In the genomic region with DNA sequence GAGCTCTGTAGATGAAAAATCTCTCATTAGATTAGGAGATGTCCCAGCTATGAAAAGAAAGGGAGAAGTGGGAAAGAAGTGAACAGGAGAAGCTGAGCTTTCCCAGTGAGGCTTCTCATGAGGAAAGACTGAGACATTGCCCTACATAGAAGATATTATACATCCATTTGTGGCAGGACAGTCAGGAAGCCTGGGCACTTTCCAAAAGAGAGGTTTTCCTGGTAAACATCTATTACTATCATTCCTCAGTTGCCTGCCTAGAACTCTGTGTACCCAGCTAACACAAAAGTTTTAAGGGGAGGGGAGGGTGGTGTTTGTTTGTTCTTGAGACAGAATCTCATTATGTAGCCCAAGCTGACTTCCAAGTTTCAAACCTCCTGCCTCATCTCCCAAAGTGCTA, we compare ENCODE assay signal across 25 mouse cellular contexts. TPM values are rescaled to one million over a fixed set of nuclear protein-coding genes. Genes with fewer than 3 reads are reported as not detected.
DNase-seq lines count a peak whose midpoint lies in the region; ATAC-seq and TF ChIP-seq lines count a peak whose summit lies in the region.
"Had no signal": no experiment of that assay in that cellular context is flagged by ENCODE, and none has a peak within 500 bp of the region (broad histone marks: within the 10 kb centered on the region; RNA-seq: fewer than 3 reads in every experiment).

No protein-coding gene starts in this region.

- H3K9me3 ChIP-seq in forebrain, embryonic 13.5 days (replicated peaks): no peaks in the 10 kb centered on the region
- no peaks in the 10 kb centered on the region for H3K9me3 ChIP-seq in forebrain, embryonic 12.5 days
- no peaks in the 10 kb centered on the region for H3K9me3 ChIP-seq in forebrain, embryonic 16.5 days (ENCODE audit: control insufficient read depth, low read length)
- H3K9me3 ChIP-seq in forebrain, embryonic 11.5 days (ENCODE audit: control insufficient read depth, low read length): no peaks in the 10 kb centered on the region
- H3K9me3 ChIP-seq: heart, embryonic 10.5 days; hindbrain, embryonic 12.5 days; hindbrain, embryonic 15.5 days had no signal

- no peaks in the 10 kb centered on the region for H3K27me3 ChIP-seq in forebrain, embryonic 13.5 days
- no peaks in the 10 kb centered on the region for H3K27me3 ChIP-seq in forebrain, embryonic 12.5 days
- H3K27me3 ChIP-seq in forebrain, embryonic 16.5 days (replicated peaks; ENCODE audit: control insufficient read depth, insufficient read depth, low read length): no peaks in the 10 kb centered on the region
- no peaks in the 10 kb centered on the region for H3K27me3 ChIP-seq in forebrain, embryonic 11.5 days (ENCODE audit: control insufficient read depth, insufficient read depth, low read length)
- H3K27me3 ChIP-seq: hindbrain, embryonic 12.5 days; hindbrain, embryonic 15.5 days had no signal

- peaks cover 62% of the 10 kb centered on the region for H3K36me3 ChIP-seq in forebrain, embryonic 13.5 days (ENCODE audit: poor library complexity, severe bottlenecking)
- peaks cover 63% of the 10 kb centered on the region for H3K36me3 ChIP-seq in forebrain, embryonic 12.5 days (replicated peaks)
- H3K36me3 ChIP-seq in forebrain, embryonic 16.5 days (ENCODE audit: control insufficient read depth, insufficient read depth): peaks cover 7% of the 10 kb centered on the region; the same call in 1 of the 2 replicates
- H3K36me3 ChIP-seq in forebrain, embryonic 11.5 days (ENCODE audit: control insufficient read depth, insufficient read depth, low read length): no peaks in the 10 kb centered on the region; the same call in 1 of the 2 replicates

- no peak overlapping the region for H3K4me3 ChIP-seq in forebrain, embryonic 13.5 days
- no peak overlapping the region for H3K4me3 ChIP-seq in forebrain, embryonic 12.5 days (replicated peaks)
- H3K4me3 ChIP-seq in forebrain, embryonic 16.5 days (replicated peaks; ENCODE audit: low read length): no peak overlapping the region
- H3K4me3 ChIP-seq in forebrain, embryonic 11.5 days (ENCODE audit: low read depth, low read length): no peak overlapping the region
- H3K4me3 ChIP-seq in layer of hippocampus, adult 2 months: no peak overlapping the region
- H3K4me3 ChIP-seq: heart, adult 2 months; heart, embryonic 10.5 days; hindbrain, embryonic 12.5 days; hindbrain, embryonic 15.5 days had no signal

- 0 out of 2 replicates have a peak overlapping the region, but pooled peaks have one; percentile 1 for H3K27ac ChIP-seq in forebrain, embryonic 13.5 days
- no peak overlapping the region for H3K27ac ChIP-seq in forebrain, embryonic 12.5 days
- peak overlapping the region; percentile 14; the same call in 1 of the 2 replicates for H3K27ac ChIP-seq in forebrain, embryonic 16.5 days (ENCODE audit: low read length)
- H3K27ac ChIP-seq in forebrain, embryonic 11.5 days (ENCODE audit: low read depth, low read length): no peak overlapping the region
- H3K27ac ChIP-seq in layer of hippocampus, adult 2 months: peak overlapping the region; percentile 83
- H3K27ac ChIP-seq: heart, adult 2 months; heart, embryonic 10.5 days; hindbrain, embryonic 12.5 days; hindbrain, embryonic 15.5 days had no signal

- DNase-seq in forebrain, embryonic 11.5 days (ENCODE audit: low spot score): no peak
- DNase-seq in layer of hippocampus, adult 2 months (ENCODE audit: low spot score in 2 of 2): no peak
- DNase-seq in layer of hippocampus, postnatal 10 days (ENCODE audit: low spot score in 2 of 2): no peak
- DNase-seq: adrenal gland, adult 8-10 months; adrenal gland, postnatal 25 days; cerebellum, adult 11-12 months; cerebellum, adult 8-10 months; cerebellum, postnatal 36 days; gastrocnemius, postnatal 25 days; heart, adult 2 months had no signal

- peaks cover 37% of the 10 kb centered on the region for H3K4me1 ChIP-seq in forebrain, embryonic 13.5 days
- H3K4me1 ChIP-seq in forebrain, embryonic 12.5 days: no peaks in the 10 kb centered on the region; the same call in 1 of the 2 replicates
- peaks cover 27% of the 10 kb centered on the region for H3K4me1 ChIP-seq in forebrain, embryonic 16.5 days (replicated peaks; ENCODE audit: control insufficient read depth, insufficient read depth, low read length)
- H3K4me1 ChIP-seq in forebrain, embryonic 11.5 days (replicated peaks; ENCODE audit: control insufficient read depth, insufficient read depth, low read length): no peaks in the 10 kb centered on the region
- H3K4me1 ChIP-seq: heart, embryonic 10.5 days had no signal

- no peak overlapping the region for H3K4me2 ChIP-seq in forebrain, embryonic 13.5 days
- no peak overlapping the region for H3K4me2 ChIP-seq in forebrain, embryonic 12.5 days
- H3K4me2 ChIP-seq in forebrain, embryonic 16.5 days (ENCODE audit: low read length): no peak overlapping the region
- no peak overlapping the region for H3K4me2 ChIP-seq in forebrain, embryonic 11.5 days (ENCODE audit: low read depth, low read length, severe bottlenecking)
- H3K4me2 ChIP-seq: hindbrain, embryonic 12.5 days; hindbrain, embryonic 15.5 days had no signal

- no peak for ATAC-seq in forebrain, embryonic 13.5 days
- no peak for ATAC-seq in forebrain, embryonic 12.5 days (ENCODE audit: low FRiP score)
- no peak for ATAC-seq in forebrain, embryonic 16.5 days
- ATAC-seq in forebrain, embryonic 11.5 days (replicated peaks; ENCODE audit: low FRiP score): no peak
- ATAC-seq: activated CD4-positive, CD25-positive, alpha-beta regulatory T cell, adult 4 months; intestine, postnatal 0 days had no signal

- H3K9ac ChIP-seq in forebrain, embryonic 13.5 days: no peak overlapping the region
- H3K9ac ChIP-seq in forebrain, embryonic 12.5 days: no peak overlapping the region
- H3K9ac ChIP-seq in forebrain, embryonic 16.5 days (replicated peaks; ENCODE audit: low read depth, low read length): no peak overlapping the region
- no peak overlapping the region for H3K9ac ChIP-seq in forebrain, embryonic 11.5 days (ENCODE audit: low read length)
- H3K9ac ChIP-seq: hindbrain, embryonic 12.5 days; hindbrain, embryonic 15.5 days had no signal

- no peak for TF ChIP-seq CTCF in layer of hippocampus, adult 2 months (conservative IDR thresholded peaks at IDR 0.05)

RNA-seq across cellular contexts. Expression of a gene that starts 59.0 kb away (rescaled TPM):
- 45.4 and 72.1 TPM in 2 replicates for polyA plus RNA-seq in forebrain, embryonic 13.5 days (2015; fragmentation: Nextera tagmentation; extraction: Ambion mirVana)
- polyA plus RNA-seq in forebrain, embryonic 12.5 days (2016; fragmentation: Nextera tagmentation; extraction: Ambion mirVana): 19.9 and 20.5 TPM in 2 replicates
- 110 and 133 TPM in 2 replicates for polyA plus RNA-seq in forebrain, embryonic 16.5 days (2015; fragmentation: Nextera tagmentation; extraction: Ambion mirVana)
- polyA plus RNA-seq in forebrain, embryonic 11.5 days (2014; fragmentation: Nextera tagmentation; extraction: Ambion mirVana): 3.8 and 5.8 TPM in 2 replicates
- total RNA-seq in layer of hippocampus, adult 2 months (2021): 100 to 1,000 TPM; 163 to 165 TPM
- total RNA-seq in layer of hippocampus, postnatal 10 days (2021): 100 to 1,000 TPM; 114 to 118 TPM
- total RNA-seq: adrenal gland, adult 8-10 months; adrenal gland, postnatal 25 days; ES-E14; gastrocnemius, adult 8-10 months; gastrocnemius, postnatal 25 days; heart, adult 2 months; heart, postnatal 25 days; hematopoietic stem cell, adult 5-6 weeks had no signal
- polyA plus RNA-seq: activated CD4-positive, CD25-positive, alpha-beta regulatory T cell, adult 4 months; gonadal fat pad, adult 2 months; heart, adult 2 months; heart, embryonic 10.5 days; heart, embryonic 14.5 days; heart, postnatal 0 days; intestine, postnatal 0 days had no signal

Comparison
In these comparisons a context has a peak if more than half of its experiments do, and no peak if none do; other contexts are left out.
1. H3K27ac ChIP-seq: peak in forebrain, embryonic 13.5 days (single experiment), forebrain, embryonic 16.5 days (single experiment) and layer of hippocampus, adult 2 months (single experiment); none in forebrain, embryonic 12.5 days (single experiment) and forebrain, embryonic 11.5 days (single experiment).